Mouse (Mus musculus) C2C12 (cell line): ENCODE data around the gene Mccc1. TPM values are rescaled to one million over a fixed set of nuclear protein-coding genes. Genes with fewer than 3 reads are reported as not detected.
A peak's percentile ranks its signal among the peaks of the same experiment; 100 is the strongest.

ENCODE experiments used
- H3K27me3 ChIP-seq: one replicate; pipeline ENCODE4 v1.6.1; 2011; ENCODE audit not compliant: control insufficient read depth, insufficient read depth, insufficient read length
- H3K36me3 ChIP-seq: one replicate; pipeline ENCODE4 v1.6.1; 2011; ENCODE audit not compliant: control insufficient read depth, insufficient read depth
- H3K4me3 ChIP-seq: one replicate; pipeline ENCODE4 v1.5.1; 2011; ENCODE audit warnings: mild to moderate bottlenecking, control low read depth; ENCODE audit not compliant: poor library complexity, insufficient read depth, severe bottlenecking
- H3K79me2 ChIP-seq: one replicate; pipeline ENCODE4 v1.6.1; 2011; ENCODE audit not compliant: control insufficient read depth, insufficient read depth
- H3K79me3 ChIP-seq: one replicate; pipeline ENCODE4 v1.6.1; 2011; ENCODE audit warnings: low read depth, control low read depth
- H3ac ChIP-seq: one replicate; pipeline ENCODE3; 2011; ENCODE audit warnings: low read depth; ENCODE audit not compliant: control insufficient read depth, insufficient read length
- CEBPB ChIP-seq: IDR thresholded peaks from one replicate; pipeline ENCODE4 v1.6.1; 2011; ENCODE audit warnings: low read depth, mild to moderate bottlenecking, control low read depth, moderate library complexity
- CTCF ChIP-seq: IDR thresholded peaks from one replicate; pipeline ENCODE4 v1.5.1; 2011; ENCODE audit not compliant: control insufficient read depth, insufficient read depth, insufficient read length
- FOSL1 ChIP-seq: IDR thresholded peaks from one replicate; pipeline ENCODE4 v1.8.0; 2011; ENCODE audit warnings: mild to moderate bottlenecking, low read length; ENCODE audit not compliant: poor library complexity, insufficient read depth, severe bottlenecking
- MAX ChIP-seq: IDR thresholded peaks from one replicate; pipeline ENCODE4 v1.6.1; 2011; ENCODE audit warnings: mild to moderate bottlenecking, control low read depth
- MYOD1 ChIP-seq: IDR thresholded peaks from one replicate; pipeline ENCODE4 v1.6.1; 2011; ENCODE audit warnings: low read depth; ENCODE audit not compliant: control insufficient read depth, insufficient read length
- MYOG ChIP-seq: IDR thresholded peaks from one replicate; pipeline ENCODE4 v1.6.1; 2011; ENCODE audit not compliant: control insufficient read depth, insufficient read length; ENCODE audit errors: extremely low read depth
- USF1 ChIP-seq: IDR thresholded peaks from one replicate; pipeline ENCODE4 v1.6.1; 2011; ENCODE audit warnings: low read depth, mild to moderate bottlenecking, control low read depth, moderate library complexity
- polyA plus RNA-seq: library from polyadenylated mRNA; unstranded; fragments of >200 nt; fragmentation: generic; extraction: Trizol; gene quantifications from one replicate; pipeline ENCODE4 v1.2.1, GENCODE M21; 2012; ENCODE audit warnings: missing spikeins

Gene Mccc1
- polyA plus RNA-seq, 1 experiment: 8.1 TPM

DNA sequence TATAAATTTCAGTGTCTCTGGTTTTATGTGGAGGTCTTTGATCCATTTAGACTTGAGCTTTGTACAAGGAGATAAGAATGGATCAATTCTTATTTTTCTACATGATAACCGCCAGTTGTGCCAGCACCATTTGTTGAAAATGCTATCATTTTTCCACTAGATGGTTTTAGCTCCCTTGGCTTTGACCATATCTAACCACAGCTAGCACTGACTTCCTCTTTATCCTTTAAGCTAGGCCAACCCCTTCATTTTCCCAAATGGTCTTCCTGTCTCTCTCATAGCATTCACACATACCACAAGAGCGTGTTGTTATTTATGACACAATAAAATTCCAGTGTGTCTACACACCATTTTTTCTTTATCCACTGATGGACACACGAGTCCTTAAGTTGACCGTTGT, 29.5 kb upstream of the Mccc1 start:
- TF ChIP-seq USF1 (no peak), CEBPB (no peak), CTCF (no peak), MAX (no peak), MYOG (no peak)
- Histone ChIP-seq H3ac (no peak overlapping the region), H3K36me3 (no peaks in the 10 kb centered on the region)

DNA sequence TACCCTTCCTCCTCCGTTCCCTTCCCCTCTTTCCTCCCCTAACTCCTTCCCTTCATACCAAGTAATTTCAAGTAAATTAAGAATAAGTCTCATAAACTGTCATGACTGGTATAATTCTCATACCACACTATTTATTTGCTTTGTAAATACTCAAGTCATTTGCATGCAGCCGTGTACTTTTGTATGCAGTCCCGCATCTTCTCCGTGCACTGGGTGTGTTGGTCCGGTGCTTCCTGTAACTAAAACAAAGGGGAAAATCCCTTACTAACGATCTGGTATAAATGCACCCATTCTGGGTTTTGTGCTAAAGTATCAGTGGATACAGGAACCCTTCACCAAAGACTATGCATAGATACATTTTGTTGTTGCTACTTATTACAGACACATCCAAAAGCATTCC, 25.3 kb upstream of the Mccc1 start:
- Histone ChIP-seq H3K79me3 (no peaks in the 10 kb centered on the region), H3K36me3 (no peaks in the 10 kb centered on the region), H3ac (no peak overlapping the region), H3K27me3 (peaks cover 10% of the 10 kb centered on the region), H3K79me2 (no peaks in the 10 kb centered on the region), H3K4me3 (no peak overlapping the region)
- no peak for TF ChIP-seq CEBPB
- TF ChIP-seq CTCF: no peak
- no peak for TF ChIP-seq USF1
- TF ChIP-seq MYOG: no peak
- TF ChIP-seq MYOD1: no peak
- no peak for TF ChIP-seq MAX
- TF ChIP-seq FOSL1: no peak

More for the DNA sequence above, 29.5 kb upstream of the Mccc1 start:
- Histone ChIP-seq H3K79me2 (no peaks in the 10 kb centered on the region), H3K27me3 (peaks cover 4% of the 10 kb centered on the region), H3K4me3 (no peak overlapping the region), H3K79me3 (no peaks in the 10 kb centered on the region)

DNA sequence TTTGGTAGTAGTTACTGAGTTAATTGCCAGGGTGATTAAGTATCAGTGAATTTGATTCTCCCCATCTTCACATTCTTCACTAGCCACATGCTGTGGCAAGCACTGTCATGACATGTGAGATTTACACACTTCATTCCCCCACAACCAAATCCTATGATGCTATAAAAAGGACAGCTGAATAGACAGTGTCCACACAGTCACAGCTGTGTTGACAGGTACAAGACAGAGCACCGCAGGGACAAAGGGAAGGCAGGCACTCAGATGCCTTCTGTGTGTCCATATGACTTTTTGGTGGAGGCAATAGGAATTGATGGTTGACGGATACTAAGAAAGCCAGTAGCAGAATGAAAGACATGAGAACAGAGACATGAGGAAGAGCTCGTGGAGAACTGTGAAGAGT, 10.8 kb upstream of the Mccc1 start:
- Histone ChIP-seq H3K79me2 (no peaks in the 10 kb centered on the region), H3K79me3 (no peaks in the 10 kb centered on the region), H3K27me3 (no peaks in the 10 kb centered on the region), H3K36me3 (no peaks in the 10 kb centered on the region), H3ac (no peak overlapping the region), H3K4me3 (no peak overlapping the region)
- no peak for TF ChIP-seq MAX
- peak; percentile 61 for TF ChIP-seq MYOD1

DNA sequence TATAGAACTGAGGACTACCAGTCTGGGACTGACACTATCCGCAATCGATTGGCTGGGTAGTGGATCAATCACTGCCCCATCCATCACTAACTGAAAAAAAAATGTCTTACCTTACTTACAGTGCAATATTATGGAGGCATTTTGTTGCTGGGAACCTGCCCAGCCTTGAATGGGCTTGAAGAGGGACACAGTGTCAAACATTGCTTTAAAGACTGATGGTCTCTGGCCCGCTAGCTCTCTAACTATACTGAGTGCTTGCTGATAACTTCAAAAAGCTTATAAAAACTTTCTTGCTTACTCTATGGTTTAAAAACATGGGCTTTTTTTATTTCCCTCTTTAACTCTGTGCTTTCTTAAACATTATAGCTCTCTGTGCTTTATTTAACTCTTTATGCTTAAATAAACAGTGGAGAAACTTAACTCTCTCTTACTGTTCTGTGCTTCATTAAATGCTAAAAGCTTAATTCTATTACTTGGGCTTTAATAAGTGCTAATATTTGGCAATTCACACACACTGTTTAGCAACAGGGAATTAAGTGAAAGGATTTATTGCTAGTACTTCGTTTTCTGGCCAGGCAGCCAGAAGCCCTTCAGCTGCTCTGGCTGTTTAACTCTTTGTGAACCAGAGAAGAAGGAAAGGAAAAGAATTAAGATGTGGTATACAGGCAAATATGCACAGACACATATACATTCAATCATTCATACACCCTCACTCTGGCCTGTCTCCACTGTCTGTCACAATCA, 8.1 kb upstream of the Mccc1 start:
- Histone ChIP-seq H3K36me3 (no peaks in the 10 kb centered on the region), H3K4me3 (no peak overlapping the region), H3K79me2 (no peaks in the 10 kb centered on the region), H3K27me3 (no peaks in the 10 kb centered on the region), H3ac (no peak overlapping the region), H3K79me3 (no peaks in the 10 kb centered on the region)
- TF ChIP-seq CEBPB: no peak
- TF ChIP-seq USF1: no peak
- TF ChIP-seq MYOG: no peak
- TF ChIP-seq MYOD1: no peak
- TF ChIP-seq CTCF: no peak
- TF ChIP-seq MAX: no peak
- no peak for TF ChIP-seq FOSL1

DNA sequence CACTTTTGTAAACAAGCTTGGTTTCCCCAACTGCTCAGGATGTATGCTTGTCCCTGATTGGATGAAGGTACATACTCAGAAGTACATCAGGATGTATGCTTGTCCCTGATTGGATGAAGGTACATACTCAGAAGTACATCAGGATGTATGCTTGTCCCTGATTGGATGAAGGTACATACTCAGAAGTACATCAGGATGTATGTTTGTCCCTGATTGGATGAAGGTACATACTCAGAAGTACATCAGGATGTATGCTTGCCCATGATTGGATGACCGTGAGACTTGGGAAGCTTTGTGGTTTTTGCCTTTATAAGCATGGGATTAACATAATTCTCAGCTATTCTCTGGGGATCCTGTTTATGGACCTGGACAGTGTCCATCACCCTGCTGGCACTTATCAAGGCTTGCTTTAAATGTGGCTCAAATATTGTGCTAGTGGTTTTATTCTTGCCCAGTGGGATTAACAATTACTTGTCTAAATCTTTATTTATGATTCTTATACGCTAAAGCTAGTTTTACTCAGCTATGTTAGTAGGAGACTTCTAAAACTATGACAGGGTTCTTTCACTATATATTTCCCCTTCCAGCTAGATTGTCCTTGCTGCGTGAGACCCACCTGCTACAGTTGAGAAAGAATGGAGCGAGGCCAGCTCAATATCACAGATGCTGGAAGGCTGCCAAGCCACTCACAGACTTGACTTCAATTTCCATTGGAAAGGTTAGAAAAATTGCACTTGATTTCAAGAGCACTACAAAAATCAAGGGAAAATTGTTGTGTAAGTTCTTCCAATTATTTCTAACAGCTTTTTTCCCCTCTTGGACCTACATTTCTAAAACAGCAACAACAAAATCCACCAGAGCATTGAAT, 3.8 kb upstream of the Mccc1 start:
- TF ChIP-seq MYOD1 (no peak), MAX (no peak)

More for the DNA sequence above, 3.8 kb upstream of the Mccc1 start:
- no peak overlapping the region for H3ac ChIP-seq
- no peaks in the 10 kb centered on the region for H3K27me3 ChIP-seq
- no peaks in the 10 kb centered on the region for H3K79me3 ChIP-seq
- no peak overlapping the region for H3K4me3 ChIP-seq
- no peaks in the 10 kb centered on the region for H3K36me3 ChIP-seq
- H3K79me2 ChIP-seq: peaks cover 7% of the 10 kb centered on the region
